Mouse (Mus musculus) A20 (cell line): ENCODE measurements at regions not wholly inside any gene's neighbourhood (a gene's known extent, or its start where the extent isn't known, plus 50 kb on each side); places are given as distances from the start of the nearest gene placed in this dataset.
"Not testable (repeated sequence)": the region's sequence is repeated elsewhere in the genome, so short reads cannot be mapped to it uniquely, and the experiment has no call there.

Experiments
- DNase-seq: peaks from one replicate; pipeline ENCODE4 v3.0.0-alpha.2; 2011; ENCODE audit warnings: low read depth, low spot score

GRCm38 (mm10) chr9:3116311-3116710 lies 79.6 kb downstream of the Gm10715 start:
- not testable (repeated sequence) for DNase-seq

- no peak for DNase-seq
Observed at GRCm38 (mm10) chr9:3161181-3161580, 124.5 kb downstream of the Gm10715 start.

GRCm38 (mm10) chr9:3184343-3184742 lies 147.7 kb downstream of the Gm10715 start:
- no peak for DNase-seq

GRCm38 (mm10) chr9:3199151-3200018 lies 135.6 kb upstream of the Alkbh8 start:
- peak; percentile 5 for DNase-seq

- not testable (repeated sequence) for DNase-seq
Observed at GRCm38 (mm10) chr9:3200019-3200347, 135.0 kb upstream of the Alkbh8 start.

- not testable (repeated sequence) for DNase-seq
Observed at GRCm38 (mm10) chr9:3208120-3208519, 126.8 kb upstream of the Alkbh8 start.

- DNase-seq: peak; percentile 86
Observed at GRCm38 (mm10) chr9:3258396-3259300, 76.3 kb upstream of the Alkbh8 start.

- no peak for DNase-seq
Observed at GRCm38 (mm10) chr9:3260181-3260580, 74.8 kb upstream of the Alkbh8 start.

- no peak for DNase-seq
Observed at GRCm38 (mm10) chr9:3260860-3261259, 74.1 kb upstream of the Alkbh8 start.

- DNase-seq: no peak
Observed at GRCm38 (mm10) chr9:3264467-3264866, 70.5 kb upstream of the Alkbh8 start.

GRCm38 (mm10) chr9:3280496-3280895 lies 54.4 kb upstream of the Alkbh8 start:
- DNase-seq: not testable (repeated sequence)

GRCm38 (mm10) chr9:3281906-3282305 lies 53.0 kb upstream of the Alkbh8 start:
- not testable (repeated sequence) for DNase-seq

- peak; percentile 41 for DNase-seq
Observed at GRCm38 (mm10) chr9:3283381-3283780, 51.6 kb upstream of the Alkbh8 start.
